Mouse (Mus musculus) layer of hippocampus, postnatal 10 days (tissue): ENCODE results near the gene Il27ra. TPM values are rescaled to one million over a fixed set of nuclear protein-coding genes. Genes with fewer than 3 reads are reported as not detected.
"Not testable (repeated sequence)": the region's sequence is repeated elsewhere in the genome, so short reads cannot be mapped to it uniquely, and the experiment has no call there.

ENCODE experiments used
- DNase-seq, 2 experiments: peaks; one replicate each; pipeline ENCODE4 v3.0.0; 2021; ENCODE audit warnings: low spot score in 2 of 2
- microRNA-seq, 2 experiments: library from miRNA; unstranded; fragments of <30 nt; microRNA quantifications; one replicate each; pipeline ENCODE4 v1.2.0; 2021
- total RNA-seq, 2 experiments: library from RNA; stranded (reverse); gene quantifications; 2 replicates each; pipeline ENCODE4 v1.2.3; 2021

Gene Il27ra
- total RNA-seq, 2 experiments from 2014 or later, result 1.4 to 1.7 TPM

GRCm38 (mm10) chr8:83997511-83998141, 44.8 kb downstream of the Il27ra start, which contains the start of gene Samd1:
Samd1 (plus strand) TSS chr8:83997672.
- DNase-seq, result peak; percentile 53 to 69

- DNase-seq, result peak; percentile 72 to 84
Observed at GRCm38 (mm10) chr8:83996567-83997505, 45.6 kb downstream of the Il27ra start.

- DNase-seq, result no peak
Observed at GRCm38 (mm10) chr8:83995973-83996372, 46.4 kb downstream of the Il27ra start.

- DNase-seq, result no peak
Observed at GRCm38 (mm10) chr8:83994030-83994429, 48.4 kb downstream of the Il27ra start.

- no peak for DNase-seq
Observed at GRCm38 (mm10) chr8:83992488-83992887, 49.9 kb downstream of the Il27ra start.

GRCm38 (mm10) chr8:83990170-83990569, 52.2 kb downstream of the Il27ra start:
- no peak for DNase-seq

- no peak for DNase-seq
Observed at GRCm38 (mm10) chr8:83989243-83989642, 53.1 kb downstream of the Il27ra start.

GRCm38 (mm10) chr8:83983222-83983621, 59.2 kb downstream of the Il27ra start:
- DNase-seq, result not testable (repeated sequence)

GRCm38 (mm10) chr8:83982449-83982848, 59.9 kb downstream of the Il27ra start:
- DNase-seq, result no peak

GRCm38 (mm10) chr8:83981533-83981932, 60.9 kb downstream of the Il27ra start:
- DNase-seq, result no peak

GRCm38 (mm10) chr8:83980845-83981244, 61.5 kb downstream of the Il27ra start:
- DNase-seq, result no peak

Small RNA genes within 50 kb of the gene (microRNA-seq; reads per million reads assigned to microRNA genes)
- gene Mir1199 (0.59 to 1.6 reads per million in 2 experiments), gene Mir709 (0 reads per million in 2 experiments), gene Mir8111 (0.98 to 4.9 reads per million in 2 experiments)

Other genes starting within 250 kb of the Il27ra start
- 100 to 1,000 TPM; 360 to 379 TPM for gene Adgrl1, start 142.5 kb downstream of the Il27ra start, total RNA-seq
- gene Gm10644, start 87.4 kb downstream of the Il27ra start, total RNA-seq, result under 1 TPM; 0.22 to 0.37 TPM
- gene Asf1b, start 87.1 kb downstream of the Il27ra start, total RNA-seq, result 1 to 10 TPM; 2.0 to 2.1 TPM
- 100 to 1,000 TPM; 240 to 254 TPM for gene Prkaca, start 69.6 kb downstream of the Il27ra start, total RNA-seq
- gene Samd1, start 44.9 kb downstream of the Il27ra start, total RNA-seq, result 10 to 100 TPM; 54.1 to 56.4 TPM
- gene 1700067K01Rik, start 41.1 kb downstream of the Il27ra start, total RNA-seq, result under 1 TPM; 0.49 to 0.66 TPM
- gene 2210011C24Rik, start 30.4 kb downstream of the Il27ra start, total RNA-seq, result not detected
- 10 to 100 TPM; 11.2 to 13.5 TPM for gene Palm3, start 21.1 kb downstream of the Il27ra start, total RNA-seq
- gene Rln3, start 2.4 kb upstream of the Il27ra start, total RNA-seq, result not detected
- gene Gm10643, start 22.5 kb upstream of the Il27ra start, total RNA-seq, result 1 to 10 TPM; 3.0 to 5.3 TPM
- 10 to 100 TPM; 20.9 to 21.5 TPM for gene Rfx1, start 24.2 kb upstream of the Il27ra start, total RNA-seq
- gene Dcaf15, start 62.2 kb upstream of the Il27ra start, total RNA-seq, result 10 to 100 TPM; 31.8 to 31.9 TPM
- gene Podnl1, start 83.4 kb upstream of the Il27ra start, total RNA-seq, result not detected
- gene Cc2d1a, start 105.3 kb upstream of the Il27ra start, total RNA-seq, result 10 to 100 TPM; 59.8 to 68.1 TPM
- gene 4930432K21Rik, start 105.4 kb upstream of the Il27ra start, total RNA-seq, result 1 to 10 TPM; 1.5 to 1.7 TPM
- gene Nanos3, start 142.6 kb upstream of the Il27ra start, total RNA-seq, result 1 to 10 TPM; 7.8 to 8.4 TPM
- gene Zswim4, start 194.5 kb upstream of the Il27ra start, total RNA-seq, result 10 to 100 TPM; 18.0 to 18.3 TPM
- gene D8Ertd738e, start 207.1 kb upstream of the Il27ra start, total RNA-seq, result 100 to 1,000 TPM; 138 to 140 TPM
- 10 to 100 TPM; 27.4 to 29.0 TPM for gene Mri1, start 214.7 kb upstream of the Il27ra start, total RNA-seq
- 10 to 100 TPM; 22.1 to 25.5 TPM for gene Ccdc130, start 227.8 kb upstream of the Il27ra start, total RNA-seq